Mouse (Mus musculus) embryonic facial prominence, embryonic 11.5 days (tissue): ENCODE measurements around the gene Sh3bp1. TPM values are rescaled to one million over a fixed set of nuclear protein-coding genes. Genes with fewer than 3 reads are reported as not detected.
A peak's percentile ranks its signal among the peaks of the same experiment; 100 is the strongest.

Source experiments
- ATAC-seq: fragments of 200-750 bp; cut with Nextera tagmentation; replicated peaks from 2 replicates; pipeline ENCODE4 v1.8.0; 2017; ENCODE audit warnings: low read depth; ENCODE audit not compliant: insufficient number of reproducible peaks, low FRiP score, low TSS enrichment
- DNase-seq: peaks from one replicate; pipeline ENCODE4 v3.0.0-alpha.2; 2015; ENCODE audit warnings: low spot score
- H3K27ac ChIP-seq: fragments of 300-500 bp; sonication (generic); replicated peaks from 2 replicates; pipeline ENCODE4 v1.5.1; 2014; ENCODE audit warnings: mild to moderate bottlenecking, low read depth, low read length, control low read depth
- H3K27me3 ChIP-seq: fragments of 300-500 bp; sonication (generic); 2 replicates; pipeline ENCODE4 v1.6.1; 2014; ENCODE audit warnings: mild to moderate bottlenecking, low read length, moderate library complexity, mixed read lengths; ENCODE audit not compliant: control insufficient read depth, insufficient read depth
- H3K36me3 ChIP-seq: fragments of 300-500 bp; sonication (generic); replicated peaks from 2 replicates; pipeline ENCODE4 v1.6.1; 2014; ENCODE audit warnings: low read depth, mild to moderate bottlenecking, low read length, moderate library complexity, mixed read lengths; ENCODE audit not compliant: control insufficient read depth, insufficient read depth
- H3K4me1 ChIP-seq: fragments of 300-500 bp; sonication (generic); 2 replicates; pipeline ENCODE4 v1.6.1; 2014; ENCODE audit warnings: low read length, mixed read lengths; ENCODE audit not compliant: control insufficient read depth, insufficient read depth
- H3K4me2 ChIP-seq: fragments of 300-500 bp; sonication (generic); 2 replicates; pipeline ENCODE4 v1.6.1; 2014; ENCODE audit warnings: low read depth, mild to moderate bottlenecking, control low read depth, low read length, moderate library complexity
- H3K4me3 ChIP-seq: fragments of 300-500 bp; sonication (generic); 2 replicates; pipeline ENCODE4 v1.5.1; 2014; ENCODE audit warnings: low read depth, low read length, control low read depth
- H3K9ac ChIP-seq: fragments of 300-500 bp; sonication (generic); replicated peaks from 2 replicates; pipeline ENCODE4 v1.6.1; 2014; ENCODE audit warnings: mild to moderate bottlenecking, control low read depth, low read length
- H3K9me3 ChIP-seq: fragments of 300-500 bp; sonication (generic); replicated peaks from 2 replicates; pipeline ENCODE4 v1.6.1; 2016; ENCODE audit warnings: mild to moderate bottlenecking, low read length, inconsistent platforms, mixed read lengths; ENCODE audit not compliant: control insufficient read depth
- WGBS: fragments of 180-500 bp; shearing (Covaris S2); extraction: QIAGEN DNeasy Blood & Tissue Kit; methylation state at CpG from one replicate; pipeline ENCODE4 v1.1.7; 2014; 5-methylcytosine and 5-hydroxymethylcytosine counted together
- polyA plus RNA-seq: library from polyadenylated mRNA; unstranded; fragments of >200 nt; fragmentation: Nextera tagmentation; extraction: Ambion mirVana; gene quantifications from 2 replicates; pipeline ENCODE4 v1.2.1, GENCODE M21; 2014

Gene Sh3bp1
- polyA plus RNA-seq, 1 experiment from 2014 or later, result 25.2 TPM

- Histone ChIP-seq H3K9ac (no peak overlapping the region), H3K4me3 (no peak overlapping the region), H3K4me2 (no peak overlapping the region), H3K36me3 (no peaks in the 10 kb centered on the region), H3K27me3 (no peaks in the 10 kb centered on the region), H3K9me3 (no peaks in the 10 kb centered on the region), H3K4me1 (peaks cover 16% of the 10 kb centered on the region), H3K27ac (no peak overlapping the region)
- ATAC-seq (no peak), DNase-seq (no peak)
- 86% methylated on average over 7 of the region's 7 CpGs for WGBS
Measured at GRCm38 (mm10) chr15:78922700-78923099, 23.1 kb downstream of the Sh3bp1 start.

- Histone ChIP-seq H3K27ac (no peak overlapping the region), H3K36me3 (no peaks in the 10 kb centered on the region), H3K4me3 (no peak overlapping the region), H3K9me3 (no peaks in the 10 kb centered on the region), H3K27me3 (no peaks in the 10 kb centered on the region), H3K9ac (no peak overlapping the region), H3K4me2 (no peak overlapping the region), H3K4me1 (peaks cover 19% of the 10 kb centered on the region)
- WGBS, result 45% methylated on average over 6 of the region's 6 CpGs
- ATAC-seq, result no peak
- no peak for DNase-seq
Measured at GRCm38 (mm10) chr15:78923585-78923984, 24.0 kb downstream of the Sh3bp1 start.

GRCm38 (mm10) chr15:78925129-78925528 lies 25.6 kb downstream of the Sh3bp1 start:
- Histone ChIP-seq H3K9me3 (no peaks in the 10 kb centered on the region), H3K27me3 (no peaks in the 10 kb centered on the region), H3K36me3 (no peaks in the 10 kb centered on the region), H3K9ac (peak overlapping the region; percentile 63; the same call in 1 of the 2 replicates), H3K4me1 (peaks cover 19% of the 10 kb centered on the region), H3K27ac (peak overlapping the region; percentile 89), H3K4me2 (no peak overlapping the region), H3K4me3 (no peak overlapping the region)
- DNase-seq, result no peak
- WGBS, result 35% methylated on average over 8 of the region's 8 CpGs
- ATAC-seq, result no peak

- peak within 1 kb of the TSS; percentile 89 for H3K27ac ChIP-seq
- H3K4me1 ChIP-seq, result peaks cover 19% of the 10 kb centered on the region
- no peaks in the 10 kb centered on the region for H3K9me3 ChIP-seq
- H3K27me3 ChIP-seq, result no peaks in the 10 kb centered on the region
- H3K4me2 ChIP-seq, result peak within 1 kb of the TSS; percentile 75
- WGBS, result 7% methylated on average over 20 of the region's 20 CpGs
- H3K36me3 ChIP-seq, result no peaks in the 10 kb centered on the region
- peak within 1 kb of the TSS; percentile 63 for H3K9ac ChIP-seq
- peak within 1 kb of the TSS; percentile 38 for H3K4me3 ChIP-seq
- DNase-seq (peak; percentile 88), ATAC-seq (peak; percentile 61)
Measured at GRCm38 (mm10) chr15:78926021-78926919, 26.7 kb downstream of the Sh3bp1 start, which contains the start of gene Lgals1. Gene Lgals1, plus strand, starts transcription at chr15:78926725.

GRCm38 (mm10) chr15:78927021-78927787 lies 27.6 kb downstream of the Sh3bp1 start:
- Histone ChIP-seq H3K27ac (peak overlapping the region; percentile 57), H3K9me3 (no peaks in the 10 kb centered on the region), H3K9ac (peak overlapping the region; percentile 51), H3K4me1 (peaks cover 19% of the 10 kb centered on the region), H3K36me3 (no peaks in the 10 kb centered on the region), H3K27me3 (no peaks in the 10 kb centered on the region), H3K4me2 (peak overlapping the region; percentile 75), H3K4me3 (peak overlapping the region; percentile 38)
- no peak for DNase-seq
- no peak for ATAC-seq
- 14% methylated on average over 15 of the region's 15 CpGs for WGBS

- no peaks in the 10 kb centered on the region for H3K27me3 ChIP-seq
- WGBS, result under 1% methylated on average over 30 of the region's 35 CpGs
- peak overlapping the region; percentile 57 for H3K27ac ChIP-seq
Measured at GRCm38 (mm10) chr15:78927788-78928457, 28.4 kb downstream of the Sh3bp1 start.

GRCm38 (mm10) chr15:78928539-78928938 lies 29.0 kb downstream of the Sh3bp1 start:
- H3K9ac ChIP-seq, result no peak overlapping the region
- ATAC-seq (no peak), DNase-seq (no peak)
- H3K36me3 ChIP-seq, result no peaks in the 10 kb centered on the region
- peak overlapping the region; percentile 75 for H3K4me2 ChIP-seq
- H3K4me3 ChIP-seq, result no peak overlapping the region
- H3K9me3 ChIP-seq, result no peaks in the 10 kb centered on the region
- peak overlapping the region; percentile 57; the same call in 1 of the 2 replicates for H3K27ac ChIP-seq
- peaks cover 19% of the 10 kb centered on the region for H3K4me1 ChIP-seq
- 53% methylated on average over 8 of the region's 8 CpGs for WGBS
- no peaks in the 10 kb centered on the region for H3K27me3 ChIP-seq

More at GRCm38 (mm10) chr15:78927788-78928457, 28.4 kb downstream of the Sh3bp1 start:
- H3K4me3 ChIP-seq, result peak overlapping the region; percentile 38
- H3K9me3 ChIP-seq, result no peaks in the 10 kb centered on the region
- H3K4me1 ChIP-seq, result peaks cover 19% of the 10 kb centered on the region
- peak overlapping the region; percentile 51 for H3K9ac ChIP-seq
- peak overlapping the region; percentile 75 for H3K4me2 ChIP-seq
- no peaks in the 10 kb centered on the region for H3K36me3 ChIP-seq
- ATAC-seq (peak; percentile 41; the same call in 1 of the 2 replicates), DNase-seq (peak; percentile 91)
